Mouse (Mus musculus) G1E-ER4 (cell line): Measurements from ENCODE around the gene Tmigd1. TPM values are rescaled to one million over a fixed set of nuclear protein-coding genes. Genes with fewer than 3 reads are reported as not detected.

ENCODE experiments used
- GATA1 ChIP-seq: IDR thresholded peaks from one replicate; pipeline ENCODE4 v1.8.0; 2012; ENCODE audit warnings: low read length, inconsistent platforms
- polyA plus RNA-seq: library from polyadenylated mRNA; stranded (reverse); fragments of >175 nt; gene quantifications from 2 replicates; pipeline ENCODE4 v1.2.3, GENCODE M21; 2012

Tmigd1 gene
- polyA plus RNA-seq: not detected in 2 replicates

DNA sequence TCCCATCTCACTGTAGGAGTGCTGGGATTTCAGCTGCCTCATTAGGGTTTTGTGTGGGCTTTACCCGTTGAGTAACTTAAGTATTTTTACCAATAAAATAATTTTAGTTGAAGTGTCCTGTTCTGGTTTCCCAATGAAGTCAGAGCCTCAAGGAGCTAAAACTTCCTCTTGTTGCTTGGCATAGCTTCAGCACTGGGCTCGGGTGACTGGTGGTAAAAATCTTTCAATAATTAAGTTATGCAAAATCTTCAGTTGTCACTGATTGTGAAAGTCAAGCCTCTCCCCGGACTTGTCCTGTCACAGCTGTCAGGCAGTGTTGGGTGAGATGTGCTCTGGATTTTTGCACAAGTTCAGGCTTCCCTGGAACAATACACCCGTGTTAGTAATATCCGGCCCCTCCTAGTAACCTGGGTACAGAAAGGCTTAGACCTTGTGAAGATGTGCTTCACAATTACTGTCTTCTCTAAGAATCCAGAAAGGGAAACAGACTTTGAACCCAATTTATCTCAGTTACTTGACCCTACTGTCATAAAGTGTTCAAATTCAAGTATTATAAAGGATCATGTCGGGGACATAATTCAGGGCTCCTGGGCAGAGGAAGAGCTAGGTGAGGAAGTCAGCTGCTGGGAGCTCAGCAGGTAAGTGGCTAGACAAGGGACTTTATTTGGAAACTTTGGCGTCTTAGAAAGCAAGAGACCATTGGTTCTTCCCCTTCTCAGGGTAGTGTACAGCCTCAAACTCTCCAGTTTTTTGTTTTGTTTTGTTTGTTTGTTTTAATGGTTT, at the start of gene Tmigd1:
Tmigd1 (plus strand) TSS at position 581 of the 783 bp plus-strand sequence.
- TF ChIP-seq GATA1: no peak

DNA sequence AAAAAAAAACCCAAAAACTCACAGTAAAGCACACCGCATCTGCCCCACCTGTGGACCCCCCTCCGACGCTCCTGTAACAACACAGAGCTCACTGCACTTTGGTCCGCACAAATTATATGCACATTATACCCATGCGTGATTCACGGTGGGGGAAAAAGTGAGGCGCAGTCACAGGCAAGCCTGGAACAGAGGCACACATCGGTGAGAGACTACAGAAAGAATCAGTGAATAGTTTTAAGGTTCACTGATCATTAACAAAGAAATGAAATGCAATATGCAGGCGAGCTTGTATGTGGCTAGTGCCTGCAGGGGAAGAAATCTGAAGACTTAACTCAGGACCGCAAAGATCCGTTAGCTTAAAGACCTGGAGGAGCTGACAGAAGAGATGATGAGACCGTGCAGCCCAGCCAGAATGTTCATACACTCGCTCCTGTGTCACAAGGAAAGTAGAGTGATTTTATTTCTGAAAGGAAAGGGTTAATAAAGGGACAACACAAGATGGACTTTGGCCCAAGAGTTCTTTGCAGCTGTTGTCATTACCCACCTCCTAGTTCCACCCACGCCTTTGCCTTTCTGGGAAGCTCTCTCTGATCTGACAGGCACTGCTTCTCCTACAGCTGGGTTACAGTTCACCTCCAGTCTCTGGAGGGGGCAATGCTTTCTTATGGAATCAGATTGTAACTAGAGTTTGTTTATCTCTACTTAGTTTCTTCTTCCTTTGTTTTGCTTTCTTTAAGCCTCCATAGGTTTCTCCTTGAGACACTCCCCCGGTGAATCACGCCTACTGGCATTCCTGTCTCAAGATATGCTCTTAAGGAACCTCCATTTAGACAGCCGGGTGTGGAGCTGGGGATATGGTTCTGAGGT, 47.3 kb upstream of the Tmigd1 start:
- no peak for TF ChIP-seq GATA1

DNA sequence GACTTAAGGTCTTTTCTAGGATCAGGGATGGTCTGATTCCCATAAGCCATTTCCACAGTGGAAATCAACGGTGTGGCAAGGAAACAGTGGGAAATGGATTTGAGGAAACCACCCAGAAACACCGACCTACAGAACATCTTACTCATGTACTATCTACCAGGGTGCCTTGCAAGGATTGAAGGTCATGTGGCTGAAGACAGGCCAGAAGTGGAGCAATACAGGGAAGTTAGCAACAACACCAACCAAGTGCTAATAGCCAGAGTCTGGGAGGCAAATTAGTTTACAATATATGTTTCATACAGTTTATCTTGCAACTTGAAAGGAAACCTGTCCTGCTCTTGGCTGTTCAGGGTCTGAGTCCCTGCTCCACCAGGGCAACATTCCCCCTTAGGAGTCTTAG, 45.4 kb upstream of the Tmigd1 start:
- no peak for TF ChIP-seq GATA1

- TF ChIP-seq GATA1: no peak
Measured at GRCm38 (mm10) chr11:76857111-76857510, 44.8 kb upstream of the Tmigd1 start.

- TF ChIP-seq GATA1: no peak
Measured at GRCm38 (mm10) chr11:76858781-76859180, 43.2 kb upstream of the Tmigd1 start.

DNA sequence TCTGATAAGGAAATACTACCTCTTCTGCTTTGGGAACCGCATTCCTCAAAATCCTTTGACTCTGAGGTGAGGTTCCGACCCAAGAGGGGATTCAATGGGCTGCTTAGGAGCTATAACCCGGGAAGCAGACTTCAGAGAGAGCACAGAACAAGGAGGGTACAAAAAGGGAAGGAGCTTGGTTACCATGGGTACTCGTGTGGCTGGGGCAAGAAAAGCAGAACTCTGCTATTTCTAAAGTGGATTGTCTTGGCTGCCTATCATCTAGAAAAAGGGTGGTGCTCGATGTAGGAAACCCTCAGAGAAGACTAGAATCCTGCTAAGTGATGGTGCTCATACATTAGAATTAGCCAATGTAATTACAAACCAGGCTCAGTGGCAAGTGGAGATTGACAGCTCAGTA, 42.7 kb upstream of the Tmigd1 start:
- no peak for TF ChIP-seq GATA1

DNA sequence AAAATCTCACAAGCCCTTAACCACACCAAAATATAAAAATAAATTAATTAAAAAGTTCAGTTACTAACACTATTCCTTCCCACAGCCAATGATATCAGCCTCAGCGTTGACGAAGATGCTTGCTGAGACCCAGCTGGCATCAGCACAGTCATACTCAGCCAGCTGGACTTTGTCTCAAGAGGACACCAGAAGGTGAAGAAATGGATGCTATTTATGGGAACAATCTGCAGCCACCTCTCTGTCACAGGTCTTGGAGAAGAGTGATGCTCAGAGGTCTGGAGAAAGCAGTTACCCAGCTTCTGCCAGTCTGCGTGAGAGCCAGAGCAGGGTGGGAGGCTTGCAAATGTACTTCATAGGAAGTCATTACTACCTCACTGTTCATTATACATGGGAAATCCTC, 40.8 kb upstream of the Tmigd1 start:
- no peak for TF ChIP-seq GATA1

DNA sequence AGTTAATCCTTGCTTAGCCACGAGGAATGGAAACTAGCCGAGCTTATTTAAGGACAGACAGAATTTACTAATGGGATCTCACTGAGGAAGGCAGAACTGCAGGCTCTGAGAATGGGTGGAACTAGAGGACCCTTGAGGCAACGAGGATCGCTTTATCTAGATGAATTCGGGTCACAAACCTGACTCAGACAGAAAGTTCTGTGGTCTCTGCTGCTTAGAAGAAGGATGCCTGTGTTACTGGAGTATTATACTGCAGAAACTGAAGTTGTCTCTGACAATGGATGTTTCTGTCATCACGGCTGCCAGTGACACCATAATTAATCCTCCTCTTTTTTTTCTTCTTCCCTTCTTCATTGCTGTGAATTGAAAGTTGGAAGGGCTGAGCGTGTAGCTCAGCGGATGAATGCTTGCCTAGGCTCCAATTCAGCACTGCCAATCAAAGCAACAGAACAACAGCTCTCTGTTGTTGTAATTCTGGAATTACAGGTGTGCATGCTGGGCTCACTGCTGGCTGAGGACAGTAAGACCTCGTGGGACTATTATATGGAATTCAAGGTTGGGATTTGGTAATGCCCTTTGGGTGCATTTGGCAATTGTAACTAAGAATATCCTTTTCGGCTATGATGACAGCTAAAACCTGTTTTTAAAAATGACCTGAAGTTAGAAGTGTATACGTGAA, 29.3 kb upstream of the Tmigd1 start:
- no peak for TF ChIP-seq GATA1

GRCm38 (mm10) chr11:76873865-76874264, 28.1 kb upstream of the Tmigd1 start:
- TF ChIP-seq GATA1: no peak

DNA sequence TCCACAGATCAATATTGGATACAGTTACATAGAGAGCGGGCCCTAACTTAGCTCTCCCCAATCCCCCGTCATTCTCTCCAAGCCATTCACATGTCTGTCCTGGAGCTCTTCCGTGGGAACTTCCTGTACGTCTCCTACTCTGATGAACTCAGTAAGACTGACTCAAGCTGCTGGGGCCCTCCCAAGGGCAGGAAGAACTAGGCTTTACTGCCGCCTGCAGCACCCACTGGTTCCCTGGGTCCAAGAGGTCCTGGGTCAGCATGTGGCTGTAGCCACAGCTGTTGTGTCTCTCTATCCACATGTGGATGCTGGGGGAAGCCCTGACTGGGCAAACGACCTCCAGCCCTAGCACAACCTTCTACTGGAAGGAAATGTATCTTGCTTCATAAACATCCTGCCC, 27.2 kb upstream of the Tmigd1 start:
- no peak for TF ChIP-seq GATA1

DNA sequence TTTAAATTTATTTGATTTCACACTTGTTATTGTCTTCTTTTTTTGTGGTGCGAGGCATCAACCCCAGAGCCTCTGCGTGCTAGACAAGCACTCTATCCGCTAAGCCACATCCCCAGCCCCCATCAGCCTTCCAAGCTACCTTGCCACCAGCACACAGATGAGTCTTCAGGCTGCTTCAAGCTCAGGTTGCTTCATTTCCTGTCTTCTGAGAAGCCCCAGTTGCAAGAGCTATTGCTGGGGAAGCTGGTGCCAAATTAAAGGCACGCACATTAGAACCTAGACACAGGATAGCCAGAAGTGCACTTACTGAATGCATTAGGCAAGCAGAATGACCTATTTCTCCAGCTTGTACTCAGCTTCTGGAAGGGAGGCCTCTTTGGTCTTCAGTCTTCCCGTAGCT, 22.1 kb upstream of the Tmigd1 start:
- TF ChIP-seq GATA1: no peak

GRCm38 (mm10) chr11:76884451-76884850, 17.5 kb upstream of the Tmigd1 start:
- TF ChIP-seq GATA1: no peak

GRCm38 (mm10) chr11:76889339-76890164, 12.4 kb upstream of the Tmigd1 start:
- no peak for TF ChIP-seq GATA1

- no peak for TF ChIP-seq GATA1
Measured at GRCm38 (mm10) chr11:76891171-76891570, 10.8 kb upstream of the Tmigd1 start.

- no peak for TF ChIP-seq GATA1
Measured at GRCm38 (mm10) chr11:76891738-76892349, 10.1 kb upstream of the Tmigd1 start.
